Mouse (Mus musculus) midbrain, embryonic 16.5 days (tissue): ENCODE data around the gene Rexo1. TPM values are rescaled to one million over a fixed set of nuclear protein-coding genes. Genes with fewer than 3 reads are reported as not detected.
A peak's percentile ranks its signal among the peaks of the same experiment; 100 is the strongest.

ENCODE experiments used
- ATAC-seq: fragments of 200-750 bp; cut with Nextera tagmentation; 2 replicates; pipeline ENCODE4 v1.8.0; 2017; ENCODE audit warnings: moderate TSS enrichment
- H3K27ac ChIP-seq: fragments of 300-500 bp; sonication (generic); 2 replicates; pipeline ENCODE4 v1.5.1; 2014; ENCODE audit warnings: mild to moderate bottlenecking, low read length, mixed read lengths
- H3K27me3 ChIP-seq: fragments of 300-500 bp; sonication (generic); 2 replicates; pipeline ENCODE4 v1.6.1; 2014; ENCODE audit warnings: low read depth, low read length, mixed read lengths; ENCODE audit not compliant: control insufficient read depth, insufficient read depth
- H3K36me3 ChIP-seq: fragments of 300-500 bp; sonication (generic); 2 replicates; pipeline ENCODE4 v1.6.1; 2014; ENCODE audit warnings: mild to moderate bottlenecking, low read length, moderate library complexity, mixed read lengths; ENCODE audit not compliant: control insufficient read depth, insufficient read depth
- H3K4me1 ChIP-seq: fragments of 300-500 bp; sonication (generic); 2 replicates; pipeline ENCODE4 v1.6.1; 2014; ENCODE audit warnings: mild to moderate bottlenecking, low read length, mixed read lengths; ENCODE audit not compliant: control insufficient read depth, insufficient read depth
- H3K4me2 ChIP-seq: fragments of 300-500 bp; sonication (generic); 2 replicates; pipeline ENCODE4 v1.6.1; 2014; ENCODE audit warnings: mild to moderate bottlenecking, low read length, mixed read lengths
- H3K4me3 ChIP-seq: fragments of 300-500 bp; sonication (generic); 2 replicates; pipeline ENCODE4 v1.5.1; 2014; ENCODE audit warnings: low read depth, mild to moderate bottlenecking, low read length, moderate library complexity, mixed read lengths
- H3K9ac ChIP-seq: fragments of 300-500 bp; sonication (generic); 2 replicates; pipeline ENCODE4 v1.6.1; 2014; ENCODE audit warnings: low read depth, low read length, mixed read lengths
- H3K9me3 ChIP-seq: fragments of 300-500 bp; sonication (generic); replicated peaks from 2 replicates; pipeline ENCODE4 v1.6.1; 2014; ENCODE audit warnings: mild to moderate bottlenecking, low read length, mixed read lengths; ENCODE audit not compliant: control insufficient read depth, poor library complexity, severe bottlenecking
- WGBS: fragments of 180-500 bp; shearing (Covaris S2); extraction: QIAGEN DNeasy Blood & Tissue Kit; methylation state at CpG from one replicate; pipeline ENCODE4 v1.1.7; 2014; 5-methylcytosine and 5-hydroxymethylcytosine counted together
- polyA plus RNA-seq: library from polyadenylated mRNA; unstranded; fragments of >200 nt; fragmentation: Nextera tagmentation; extraction: Ambion mirVana; gene quantifications from 2 replicates; pipeline ENCODE4 v1.2.1, GENCODE M21; 2015

Gene Rexo1
- polyA plus RNA-seq, 1 experiment from 2014 or later: 27.6 TPM

DNA sequence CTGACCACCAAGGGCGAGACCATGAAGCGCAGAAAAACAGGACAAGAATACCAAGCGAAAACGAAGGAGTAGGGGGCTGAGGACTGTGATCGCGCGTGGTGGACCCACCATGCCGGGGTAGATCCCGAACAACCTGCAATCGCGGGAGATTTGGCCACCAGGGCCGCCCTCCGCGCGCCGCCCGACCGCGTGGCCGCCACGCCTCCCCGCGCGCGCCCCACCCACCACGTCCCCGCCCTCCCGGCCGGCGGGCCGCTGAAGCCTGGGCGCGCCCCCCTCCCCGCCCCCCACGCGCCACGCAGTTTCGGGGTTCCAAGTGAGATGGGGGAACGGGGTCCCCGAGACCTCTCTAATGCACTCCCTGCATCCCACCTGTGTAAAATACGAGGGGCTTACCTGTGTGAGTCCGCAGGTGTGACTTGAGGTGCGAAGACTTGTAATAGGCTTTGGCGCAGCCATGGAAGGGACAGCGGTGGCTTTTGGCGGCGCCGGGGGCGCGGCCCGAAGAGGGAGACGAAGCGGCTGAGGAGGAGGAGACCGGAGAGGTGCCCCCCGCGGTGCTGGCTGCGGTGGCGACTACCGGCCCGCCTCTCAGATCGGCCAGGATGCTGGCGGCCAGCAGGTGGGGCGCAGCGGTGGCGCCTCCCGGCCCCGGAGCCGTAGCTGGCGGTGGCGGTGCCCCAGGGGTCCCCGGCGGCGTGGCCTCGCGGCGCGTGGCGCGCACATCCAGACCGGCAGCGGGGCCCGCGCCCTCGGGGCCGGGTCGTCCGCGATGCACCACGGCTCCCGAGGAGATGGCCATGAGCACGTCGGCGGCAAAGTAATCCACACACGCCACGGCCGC lies 15.2 kb upstream of the Rexo1 start:
- H3K27me3 ChIP-seq: no peaks in the 10 kb centered on the region
- peaks cover 23% of the 10 kb centered on the region for H3K4me1 ChIP-seq
- peak; percentile 1; the same call in 1 of the 2 replicates for ATAC-seq

DNA sequence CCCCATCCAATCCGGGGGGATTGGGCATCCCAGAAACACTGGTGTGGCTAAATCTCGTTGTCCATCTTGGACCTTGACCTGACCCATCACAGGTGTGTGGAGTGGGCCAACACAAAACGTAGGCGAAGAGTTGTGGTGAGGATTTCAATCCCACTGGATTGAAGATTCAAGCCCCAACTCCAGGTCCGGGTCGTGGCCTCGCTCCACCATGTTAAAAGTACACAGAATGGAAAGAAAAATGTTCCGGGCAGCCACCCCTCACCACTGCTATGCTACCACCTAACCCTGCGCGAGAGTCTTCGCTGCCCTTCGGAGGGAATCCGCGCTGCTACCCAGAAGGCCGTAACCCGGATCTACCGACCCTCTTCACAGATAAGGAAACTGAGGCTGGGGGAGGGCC lies 14.6 kb upstream of the Rexo1 start:
- no peaks in the 10 kb centered on the region for H3K9me3 ChIP-seq
- peak overlapping the region; percentile 83 for H3K4me3 ChIP-seq
- H3K27me3 ChIP-seq: no peaks in the 10 kb centered on the region
- no peak overlapping the region for H3K27ac ChIP-seq
- peak overlapping the region; percentile 88 for H3K4me2 ChIP-seq
- peaks cover 29% of the 10 kb centered on the region for H3K4me1 ChIP-seq
- WGBS: 20% methylated on average over 17 of the region's 17 CpGs
- no peaks in the 10 kb centered on the region for H3K36me3 ChIP-seq
- no peak for ATAC-seq
- H3K9ac ChIP-seq: peak overlapping the region; percentile 87

More for the DNA sequence above, 15.2 kb upstream of the Rexo1 start:
- Histone ChIP-seq H3K9me3 (no peaks in the 10 kb centered on the region), H3K36me3 (no peaks in the 10 kb centered on the region), H3K27ac (peak overlapping the region; percentile 86), H3K9ac (peak overlapping the region; percentile 87), H3K4me3 (peak overlapping the region; percentile 83), H3K4me2 (peak overlapping the region; percentile 88)
- WGBS: under 1% methylated on average over 79 of the region's 96 CpGs

DNA sequence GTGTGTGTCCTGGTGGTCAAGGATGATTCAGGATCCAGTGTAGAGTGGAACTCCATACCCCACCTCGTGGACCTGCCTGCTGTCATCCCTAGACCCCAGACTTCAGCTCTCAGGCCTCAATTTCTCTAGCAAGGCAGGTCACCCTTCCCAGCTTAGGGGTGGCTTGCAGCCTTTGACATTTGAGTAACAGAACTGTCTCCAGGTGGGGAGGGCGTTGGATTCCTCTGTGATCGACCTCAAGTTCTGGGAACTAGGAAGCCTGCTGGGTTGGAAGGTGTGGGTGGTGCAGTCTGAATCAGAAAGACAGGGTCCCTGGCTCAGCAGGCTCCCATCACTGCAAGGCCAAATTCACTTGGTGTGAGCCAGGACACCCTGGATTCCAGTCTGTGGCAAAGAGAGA lies 13.5 kb upstream of the Rexo1 start:
- Histone ChIP-seq H3K9me3 (no peaks in the 10 kb centered on the region), H3K4me1 (peaks cover 32% of the 10 kb centered on the region), H3K27me3 (no peaks in the 10 kb centered on the region), H3K27ac (no peak overlapping the region), H3K9ac (no peak overlapping the region), H3K36me3 (no peaks in the 10 kb centered on the region), H3K4me3 (no peak overlapping the region), H3K4me2 (peak overlapping the region; percentile 88; the same call in 1 of the 2 replicates)
- 70% methylated on average over 3 of the region's 3 CpGs for WGBS
- ATAC-seq: no peak

DNA sequence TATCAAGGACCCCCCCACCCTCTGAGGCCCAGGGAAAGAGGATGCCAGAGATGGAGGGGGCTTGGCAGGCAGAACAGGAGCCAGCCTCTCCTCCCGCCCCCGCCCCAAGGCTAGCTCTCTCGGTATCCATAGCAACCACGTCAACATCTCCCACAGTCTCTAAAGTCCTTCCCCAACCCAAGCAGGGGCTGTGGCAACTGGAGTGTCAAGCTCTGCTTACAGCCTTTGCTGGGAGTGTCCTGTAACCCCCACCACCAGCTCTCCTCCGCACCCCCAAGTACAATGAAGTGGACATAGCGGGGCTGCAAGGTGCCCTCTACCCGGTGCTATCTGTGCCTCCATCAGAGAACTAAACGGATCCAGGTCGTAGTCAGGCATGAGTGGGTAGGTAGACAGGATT lies 12.6 kb upstream of the Rexo1 start:
- Histone ChIP-seq H3K27ac (no peak overlapping the region), H3K9me3 (no peaks in the 10 kb centered on the region), H3K4me2 (peak overlapping the region; percentile 17; the same call in 1 of the 2 replicates), H3K4me3 (no peak overlapping the region), H3K27me3 (no peaks in the 10 kb centered on the region), H3K4me1 (peaks cover 32% of the 10 kb centered on the region), H3K9ac (no peak overlapping the region), H3K36me3 (no peaks in the 10 kb centered on the region)
- no peak for ATAC-seq
- WGBS: 58% methylated on average over 9 of the region's 9 CpGs

DNA sequence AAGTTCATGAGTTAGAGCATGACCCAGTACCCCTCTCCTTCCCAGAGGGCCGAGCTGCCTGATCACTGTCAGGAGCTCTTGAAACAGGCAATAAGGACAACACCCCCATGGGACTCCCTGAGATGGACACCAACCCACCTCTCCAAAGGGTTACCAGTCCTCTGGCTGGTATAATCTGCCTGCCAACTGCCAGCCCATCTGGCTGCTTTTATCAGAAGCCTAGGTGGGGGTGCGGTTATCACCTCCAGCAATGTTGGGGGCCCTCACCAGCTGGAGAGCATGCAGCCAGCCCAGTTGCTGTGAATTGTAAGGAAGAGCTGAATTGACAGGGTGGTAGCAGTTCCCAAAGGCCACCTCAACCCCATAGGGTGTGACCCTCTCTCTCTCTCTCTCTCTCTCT lies 11.1 kb upstream of the Rexo1 start:
- 92% methylated on average over 2 of the region's 2 CpGs for WGBS
- Histone ChIP-seq H3K4me3 (no peak overlapping the region), H3K9ac (no peak overlapping the region), H3K27ac (no peak overlapping the region), H3K36me3 (peaks cover 6% of the 10 kb centered on the region; the same call in 1 of the 2 replicates), H3K4me1 (peaks cover 32% of the 10 kb centered on the region), H3K9me3 (no peaks in the 10 kb centered on the region), H3K27me3 (no peaks in the 10 kb centered on the region), H3K4me2 (no peak overlapping the region)
- no peak for ATAC-seq

DNA sequence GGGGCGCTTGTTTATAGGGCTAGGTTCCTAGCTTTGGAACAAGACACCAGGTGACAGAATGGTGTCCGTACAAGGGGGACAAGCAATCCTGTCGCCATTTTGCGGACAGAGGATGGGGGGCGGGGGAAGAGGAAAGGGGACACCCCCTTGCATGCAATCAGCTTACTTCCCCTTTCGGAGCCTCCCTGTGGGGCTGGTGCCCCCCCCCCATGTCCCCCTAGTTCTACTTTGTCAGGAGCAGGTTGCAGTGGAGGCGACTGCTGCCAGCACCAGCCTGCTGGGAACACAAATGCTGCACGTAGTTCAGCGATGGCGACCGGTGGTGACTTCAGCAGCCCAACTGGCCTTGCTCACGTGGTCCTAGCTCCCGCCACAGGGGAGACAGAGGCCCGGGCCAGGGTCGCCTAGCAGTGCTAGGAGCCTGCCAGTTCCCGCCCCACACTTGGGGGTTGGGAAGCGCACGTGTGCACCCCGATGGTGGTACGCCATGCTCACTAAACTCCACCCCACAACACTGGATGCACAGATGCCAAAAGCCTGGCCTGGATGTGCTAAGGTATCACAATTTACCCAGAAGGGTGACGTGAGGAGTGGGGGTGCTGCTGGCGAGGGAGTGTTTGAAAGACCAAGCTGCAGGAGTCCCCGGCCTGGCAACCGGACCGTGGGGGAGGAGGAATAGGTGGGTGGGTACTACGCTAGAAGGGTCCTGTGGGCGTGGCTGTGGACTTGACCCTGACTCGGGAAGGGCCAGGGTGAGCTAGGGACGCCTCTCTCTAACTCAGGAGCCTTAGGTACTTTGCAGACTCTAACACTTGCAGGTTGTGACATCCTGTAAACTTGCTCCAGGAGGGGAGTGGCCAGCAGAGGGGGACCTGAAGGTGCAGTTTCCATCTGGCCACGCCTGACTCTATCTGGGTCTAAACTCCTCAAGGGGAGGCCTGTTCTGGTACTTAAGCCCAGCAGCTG lies 9.8 kb upstream of the Rexo1 start:
- Histone ChIP-seq H3K27me3 (no peaks in the 10 kb centered on the region), H3K4me2 (peak overlapping the region; percentile 36), H3K4me3 (no peak overlapping the region; the same call in 1 of the 2 replicates), H3K9me3 (no peaks in the 10 kb centered on the region), H3K4me1 (peaks cover 42% of the 10 kb centered on the region), H3K27ac (no peak overlapping the region), H3K36me3 (peaks cover 6% of the 10 kb centered on the region; the same call in 1 of the 2 replicates), H3K9ac (peak overlapping the region; percentile 53; the same call in 1 of the 2 replicates)
- WGBS: 17% methylated on average over 30 of the region's 30 CpGs
- no peak for ATAC-seq

DNA sequence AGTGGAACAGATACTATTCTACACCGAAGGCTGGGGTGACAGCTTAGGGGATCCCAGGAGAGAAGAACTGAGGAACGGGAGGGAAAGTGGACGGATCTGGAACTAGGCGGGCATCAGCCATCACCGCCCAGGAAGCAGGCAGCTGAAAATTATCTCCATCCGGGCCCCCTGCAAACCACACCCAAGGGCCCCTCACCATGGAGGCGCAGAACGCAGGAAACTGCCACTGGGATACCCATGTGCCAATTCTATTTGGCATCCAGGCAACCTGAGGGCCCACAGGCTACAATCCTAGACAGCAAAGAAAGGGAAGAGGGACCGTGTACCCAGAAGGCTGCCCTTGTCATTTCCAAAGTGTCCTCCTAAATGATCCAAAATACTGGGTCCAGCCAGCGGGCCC lies 9.1 kb upstream of the Rexo1 start:
- Histone ChIP-seq H3K27me3 (no peaks in the 10 kb centered on the region), H3K9me3 (no peaks in the 10 kb centered on the region), H3K4me3 (no peak overlapping the region), H3K4me1 (peaks cover 35% of the 10 kb centered on the region), H3K27ac (no peak overlapping the region), H3K36me3 (peaks cover 6% of the 10 kb centered on the region; the same call in 1 of the 2 replicates), H3K9ac (no peak overlapping the region), H3K4me2 (no peak overlapping the region)
- WGBS: 92% methylated on average over 10 of the region's 10 CpGs
- no peak for ATAC-seq

DNA sequence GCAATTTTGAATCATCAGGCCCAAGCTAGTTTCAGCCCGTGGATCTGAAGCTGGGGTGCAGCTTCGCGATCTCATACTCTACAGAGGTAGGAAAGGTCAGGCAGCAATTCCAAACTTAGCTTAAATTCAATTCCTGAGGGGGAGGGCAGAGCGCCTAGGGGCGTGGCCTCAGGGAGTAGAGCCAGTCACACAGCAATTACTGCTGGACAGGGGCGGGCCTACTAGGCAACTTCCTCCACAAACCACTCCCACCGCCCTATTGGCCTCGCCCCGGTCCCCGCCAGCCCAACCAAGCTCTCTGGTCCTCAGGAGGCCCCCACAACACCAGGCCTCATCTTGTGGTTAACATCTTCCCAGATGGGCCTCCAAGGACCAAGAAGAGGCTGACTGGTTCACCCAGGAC lies 8.3 kb upstream of the Rexo1 start:
- Histone ChIP-seq H3K36me3 (peaks cover 6% of the 10 kb centered on the region; the same call in 1 of the 2 replicates), H3K9me3 (no peaks in the 10 kb centered on the region), H3K4me3 (no peak overlapping the region), H3K27ac (no peak overlapping the region), H3K27me3 (no peaks in the 10 kb centered on the region), H3K9ac (no peak overlapping the region), H3K4me2 (no peak overlapping the region), H3K4me1 (peaks cover 29% of the 10 kb centered on the region)
- 32% methylated on average over 10 of the region's 10 CpGs for WGBS
- no peak for ATAC-seq
